Mouse (Mus musculus): ENCODE results near the gene Dis3. TPM values are rescaled to one million over a fixed set of nuclear protein-coding genes. Genes with fewer than 3 reads are reported as not detected.

Gene Dis3
- 20.8 and 21.5 TPM in 2 replicates for polyA plus RNA-seq (2015; fragmentation: Nextera tagmentation; extraction: Ambion mirVana)

GRCm38 (mm10) chr14:99099267-99099966 is at the start of gene Dis3, which contains the start of gene Pibf1:
TSS of gene Dis3 (minus strand) at chr14:99099770.
TSS of gene Pibf1 (plus strand) at chr14:99099424.

GRCm38 (mm10) chr14:99046031-99046781 is 53.4 kb downstream of the Dis3 start, which contains the start of the genes Mzt1 and Bora:
TSS of gene Mzt1 (minus strand) at chr14:99046134.
TSS of gene Bora (plus strand) at chr14:99046222.

Other genes with a start within 250 kb of the Dis3 start
- gene Rpl36a-ps1, start 105.5 kb downstream of the Dis3 start, polyA plus RNA-seq (2015; fragmentation: Nextera tagmentation; extraction: Ambion mirVana), result 0.61 and 0.83 TPM in 2 replicates
- gene Mzt1, start 53.6 kb downstream of the Dis3 start, polyA plus RNA-seq (2015; fragmentation: Nextera tagmentation; extraction: Ambion mirVana), result 84.5 and 96.5 TPM in 2 replicates
- gene Bora, start 53.5 kb downstream of the Dis3 start, polyA plus RNA-seq (2015; fragmentation: Nextera tagmentation; extraction: Ambion mirVana), result 8.6 and 8.8 TPM in 2 replicates
- gene Pibf1, start 346 bp downstream of the Dis3 start, polyA plus RNA-seq (2015; fragmentation: Nextera tagmentation; extraction: Ambion mirVana), result 13.6 and 14.5 TPM in 2 replicates
- 5.5 and 8.2 TPM in 2 replicates for gene Klf5, start 198.9 kb upstream of the Dis3 start, polyA plus RNA-seq (2015; fragmentation: Nextera tagmentation; extraction: Ambion mirVana)

Measured in neural tube, postnatal 0 days (tissue).